Mouse (Mus musculus) adrenal gland, adult 2 months (tissue): Measurements from ENCODE around the gene Gpr152. TPM values are rescaled to one million over a fixed set of nuclear protein-coding genes. Genes with fewer than 3 reads are reported as not detected.

Experiments used
- DNase-seq: peaks from one replicate; pipeline ENCODE4 v3.0.0; 2021
- polyA plus RNA-seq: library from polyadenylated mRNA; depleted of rRNA; stranded (reverse); fragments of >200 nt; gene quantifications from 2 replicates; pipeline ENCODE4 v1.2.3, GENCODE M21; 2012
- total RNA-seq, 2 experiments: library from RNA; stranded (reverse); gene quantifications; 2 replicates each; pipeline ENCODE4 v1.2.3; 2021

Gene Gpr152
- total and polyA plus RNA-seq, 3 experiments = 0.09 to 0.17 (median 0.10) TPM

DNA sequence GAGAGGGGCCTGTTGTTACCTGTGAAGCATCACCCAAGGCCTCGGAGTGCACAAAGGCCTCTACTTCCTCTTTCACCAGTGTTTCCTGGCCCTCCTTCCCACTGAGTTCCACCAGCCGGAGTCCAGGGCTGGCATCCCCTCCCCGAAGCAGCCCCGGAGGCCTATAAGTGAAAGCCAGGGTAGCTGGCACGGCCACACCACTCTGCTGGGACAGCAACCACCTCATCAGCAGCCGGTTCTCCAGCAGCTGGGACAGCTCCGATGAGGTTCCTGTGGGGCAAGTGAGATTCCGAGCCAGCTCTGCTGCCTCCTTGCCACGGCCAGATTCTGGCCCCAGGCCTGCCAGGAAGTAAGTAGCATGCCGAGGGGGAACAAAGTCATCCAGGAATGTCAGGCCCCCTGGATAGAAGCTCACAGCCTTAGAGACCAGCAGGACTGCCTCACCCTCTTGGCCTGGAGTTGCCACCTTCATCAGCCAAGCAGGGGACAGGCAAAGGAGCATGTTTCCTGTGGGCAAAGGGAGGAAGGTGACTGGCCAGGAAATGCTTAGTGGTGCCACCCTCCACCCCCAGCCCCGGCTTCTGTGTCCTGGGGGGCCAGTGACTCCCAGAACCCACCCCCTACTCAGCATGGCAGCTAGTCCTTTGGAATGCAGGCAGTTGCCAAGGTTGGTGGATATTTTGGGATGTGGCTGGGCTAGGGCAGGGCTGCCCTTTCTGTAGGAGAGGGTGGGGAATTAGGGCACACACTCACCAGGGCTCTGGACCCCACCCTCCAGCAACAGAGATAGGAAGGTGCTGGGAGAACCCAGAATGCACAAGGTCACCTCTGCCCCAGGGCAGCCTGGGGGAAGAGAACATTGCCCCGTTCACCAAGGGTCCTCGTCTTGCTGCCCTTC lies 32.1 kb downstream of the Gpr152 start:
- DNase-seq = peak; percentile 18

DNA sequence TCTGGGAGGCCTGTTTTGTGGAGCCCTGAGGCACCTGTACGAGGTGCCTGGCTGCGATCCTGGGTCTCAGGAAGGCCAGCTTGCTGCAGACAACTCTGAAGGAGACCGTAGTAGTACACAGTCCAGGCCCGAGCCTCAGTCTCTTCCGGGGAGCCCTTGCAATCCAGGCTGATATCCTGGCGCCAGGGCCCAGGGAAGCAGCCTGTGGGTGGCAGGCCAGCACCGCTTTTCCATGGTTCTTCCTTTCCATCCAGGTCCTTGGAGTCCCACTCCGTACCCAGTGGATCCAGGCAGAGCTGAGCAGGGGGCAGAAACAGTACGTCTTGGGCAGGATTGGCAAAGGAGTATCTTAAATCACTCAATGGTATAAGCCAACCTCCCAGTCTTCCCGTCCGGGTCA lies 33.3 kb downstream of the Gpr152 start:
- DNase-seq = peak; percentile 12

DNA sequence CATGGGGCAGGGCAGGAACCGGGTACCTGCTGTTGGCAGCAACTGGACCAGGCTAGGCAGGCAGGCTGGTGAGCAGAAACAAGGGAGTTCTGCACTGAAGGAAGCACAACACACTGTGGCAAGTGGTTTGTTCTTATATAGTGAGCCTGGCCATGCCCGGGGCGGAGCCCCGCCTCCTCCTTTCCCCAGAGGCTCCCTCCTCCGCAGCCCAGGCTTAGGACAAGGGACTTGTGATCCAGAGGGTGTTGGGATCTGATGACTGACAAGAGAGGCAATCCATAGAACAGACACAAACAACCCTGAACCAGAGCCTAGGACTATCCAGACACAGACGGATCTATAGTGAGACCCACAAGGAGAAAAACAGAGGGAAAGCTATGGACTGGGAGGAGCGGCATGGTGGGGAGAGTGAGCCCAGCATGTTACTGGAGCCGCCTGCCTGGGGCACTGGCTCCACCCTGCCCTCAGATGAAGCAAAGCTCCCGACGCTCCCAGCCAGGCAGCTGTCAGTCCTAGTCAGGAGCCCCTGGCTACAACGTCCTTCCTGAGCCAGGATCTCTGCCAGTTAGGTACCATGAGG lies 35.9 kb downstream of the Gpr152 start, which contains the start of gene Carns1:
TSS of gene Carns1 (minus strand) at position 112 of the 580 bp plus-strand sequence.
- peak; percentile 45 for DNase-seq

DNA sequence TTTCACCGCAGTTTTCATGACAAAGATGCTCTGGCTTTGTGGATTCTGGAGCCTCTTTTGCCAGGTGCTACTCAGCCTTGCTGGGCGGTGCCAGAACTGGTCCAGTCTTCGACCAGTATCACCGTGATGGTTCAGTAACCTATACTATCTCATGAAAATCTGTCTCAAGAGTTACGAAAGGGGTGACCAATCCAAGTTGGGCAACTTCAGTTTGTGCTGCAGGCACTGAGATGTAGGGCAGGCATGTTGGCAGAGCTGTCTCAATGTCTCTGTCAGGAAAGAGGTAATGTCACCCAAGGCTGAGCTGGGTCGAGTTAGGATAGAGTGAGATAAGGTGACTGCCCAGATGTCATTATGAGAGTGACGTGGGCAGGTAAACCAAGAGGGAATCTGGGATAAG lies 40.8 kb downstream of the Gpr152 start:
- no peak for DNase-seq

DNA sequence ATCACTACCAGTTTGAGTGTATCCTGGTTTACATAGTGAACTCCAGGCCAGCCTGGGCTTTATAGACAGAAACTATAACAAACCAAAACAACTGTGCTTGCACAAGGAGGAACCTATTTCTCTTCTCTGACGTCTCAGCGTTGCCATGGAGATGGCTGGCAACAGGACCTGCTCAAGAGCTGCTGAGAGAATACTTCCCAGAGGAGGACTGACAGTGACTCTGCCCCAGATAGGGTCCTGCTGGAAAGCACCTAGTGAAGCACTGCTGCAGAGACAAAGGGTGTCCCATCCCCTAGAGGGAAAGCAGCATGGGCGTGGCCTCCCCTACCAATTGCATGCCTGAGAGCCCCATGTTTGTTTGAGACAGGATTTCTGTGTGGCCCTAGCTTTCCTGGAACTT lies 42.3 kb downstream of the Gpr152 start:
- peak; percentile 81 for DNase-seq

DNA sequence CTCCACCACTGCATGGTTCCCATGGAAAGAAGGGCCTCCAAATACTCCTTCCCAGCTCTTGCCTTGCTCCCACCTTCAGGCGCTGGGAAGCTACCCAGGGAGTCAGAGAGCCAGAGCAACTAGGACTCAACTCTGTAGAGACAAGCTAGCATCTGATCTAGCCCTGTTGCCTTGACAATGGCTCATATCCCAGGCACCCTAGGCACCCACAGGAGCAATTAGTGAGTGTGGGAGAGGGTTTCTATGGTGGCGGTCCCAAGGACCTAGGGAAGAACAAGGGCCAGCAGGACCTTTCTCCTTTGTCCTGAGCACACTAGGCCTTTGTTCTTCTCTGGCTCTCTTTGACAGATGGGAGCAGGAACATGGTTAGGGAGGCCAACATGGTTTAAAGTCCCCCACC lies 44.1 kb downstream of the Gpr152 start:
- DNase-seq = no peak

DNA sequence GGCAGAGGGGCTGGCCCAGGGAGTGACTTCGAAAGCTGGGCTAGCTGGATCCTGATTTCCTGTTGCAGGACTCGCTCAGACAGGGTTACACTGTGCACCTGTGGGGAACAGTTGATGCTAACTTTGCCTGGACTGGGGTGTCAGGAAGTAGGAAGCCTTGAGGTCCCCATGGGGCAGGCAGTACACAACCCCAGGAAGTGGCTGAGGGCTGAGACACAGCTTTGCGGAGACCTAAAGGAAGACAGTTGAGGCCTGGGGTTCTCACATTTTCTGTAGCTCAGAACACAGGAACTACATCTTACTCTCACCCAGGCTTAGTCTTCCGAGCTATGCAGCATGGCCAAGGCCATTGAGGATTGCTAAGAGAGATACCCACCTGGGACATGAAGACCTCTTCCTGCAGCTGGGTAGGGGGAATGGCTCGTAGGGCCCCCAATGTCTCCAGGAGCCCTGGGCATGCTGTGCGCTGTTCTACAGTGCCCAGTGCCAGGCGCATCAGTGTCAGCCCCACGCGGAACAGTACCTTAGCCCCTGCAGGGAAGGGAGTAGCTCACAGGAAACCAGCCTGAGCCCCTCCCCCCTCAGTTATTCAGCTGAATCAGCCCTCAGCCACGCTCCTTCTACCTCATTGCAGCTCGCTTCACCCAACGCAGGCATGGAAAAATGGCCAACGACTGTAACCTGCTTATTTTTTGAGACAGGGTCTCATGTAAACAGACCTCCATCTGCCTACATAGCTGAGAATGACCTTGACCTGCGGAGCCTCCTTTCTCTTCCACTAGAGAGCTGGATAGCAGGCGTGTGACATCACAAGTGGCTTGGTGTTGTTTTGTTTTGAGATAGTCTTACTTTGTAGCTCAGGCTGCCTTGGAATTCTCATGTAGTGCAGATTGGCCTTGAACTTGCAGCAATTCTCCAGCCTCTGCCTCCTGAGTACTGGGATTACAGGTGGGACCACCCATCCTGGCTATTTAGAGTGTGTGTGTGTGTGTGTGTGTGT lies 45.7 kb downstream of the Gpr152 start:
- DNase-seq = no peak

DNA sequence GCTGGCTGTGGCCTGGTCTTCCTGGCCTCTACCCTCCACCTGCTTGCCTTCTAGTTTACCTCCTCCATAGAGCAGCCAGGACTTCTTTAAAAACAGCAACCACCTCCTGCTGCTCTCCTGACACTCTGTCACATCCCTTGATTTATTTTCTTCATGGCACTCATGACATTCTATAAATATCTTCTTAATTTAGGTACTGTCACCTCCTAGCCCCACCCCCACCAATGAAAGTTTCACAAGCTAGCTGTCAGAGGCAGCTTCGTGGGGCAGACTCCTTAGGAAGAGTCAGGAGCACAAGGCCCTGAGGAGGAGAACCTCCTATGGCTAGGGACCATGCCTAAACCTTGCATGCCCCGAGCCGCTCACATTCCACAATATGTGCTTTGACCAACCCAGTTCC lies 47.7 kb downstream of the Gpr152 start:
- DNase-seq = no peak

DNA sequence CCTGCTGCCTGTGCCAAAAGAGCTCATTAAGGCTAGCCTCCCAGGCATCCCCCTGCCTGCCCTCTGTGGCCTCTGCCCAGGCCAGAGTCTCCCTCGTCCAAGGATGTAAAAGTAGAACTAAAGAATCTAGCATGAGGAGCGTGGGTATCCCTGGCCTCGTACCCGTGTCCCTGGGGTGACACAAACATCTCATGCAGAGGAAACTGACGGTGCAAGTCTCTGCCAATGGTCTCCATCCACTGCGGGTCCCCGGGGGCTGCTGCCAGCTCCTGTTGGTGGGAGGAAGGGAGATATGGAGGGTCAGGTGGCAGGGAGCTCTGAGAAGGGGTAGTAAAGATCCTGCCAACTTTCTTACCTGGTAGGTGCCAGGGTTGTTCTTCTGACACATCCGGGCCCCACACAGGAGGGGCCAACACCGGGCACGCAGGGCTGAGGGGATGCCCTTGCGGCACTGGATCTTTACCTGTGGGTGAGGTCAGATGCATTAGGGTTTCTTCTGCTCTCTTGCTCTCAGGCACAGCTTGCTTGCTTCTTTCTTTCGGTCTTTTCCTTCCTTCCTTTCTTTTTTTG lies 49.5 kb downstream of the Gpr152 start:
- no peak for DNase-seq

DNA sequence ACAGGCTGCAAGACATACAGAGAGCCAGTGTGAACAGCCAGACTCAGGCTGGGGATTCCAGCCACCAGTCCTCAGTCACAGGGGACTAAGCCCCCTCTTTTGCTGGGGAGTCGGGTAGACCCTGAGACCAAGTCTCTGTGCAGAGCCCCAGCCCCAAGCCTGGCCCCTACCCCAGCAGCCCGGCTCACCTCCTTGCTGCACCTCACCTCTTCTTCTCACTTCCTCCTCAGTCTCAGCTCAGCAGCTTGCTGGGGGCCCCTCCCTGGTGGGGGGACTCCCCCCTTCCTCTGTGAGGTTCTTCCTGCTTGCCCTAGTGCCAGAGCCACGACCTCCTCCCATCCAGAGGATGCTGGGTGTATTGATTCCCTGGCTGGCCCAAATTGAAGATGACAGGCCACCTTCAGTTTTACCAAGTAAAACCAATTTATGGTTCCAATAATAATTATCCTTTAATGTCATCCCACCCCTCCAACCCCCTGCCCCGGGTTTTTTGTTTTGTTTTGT lies 51.3 kb downstream of the Gpr152 start, which contains the start of gene Tbc1d10c:
TSS of gene Tbc1d10c (minus strand) at position 454 of the 504 bp plus-strand sequence.
- peak; percentile 33 for DNase-seq

DNA sequence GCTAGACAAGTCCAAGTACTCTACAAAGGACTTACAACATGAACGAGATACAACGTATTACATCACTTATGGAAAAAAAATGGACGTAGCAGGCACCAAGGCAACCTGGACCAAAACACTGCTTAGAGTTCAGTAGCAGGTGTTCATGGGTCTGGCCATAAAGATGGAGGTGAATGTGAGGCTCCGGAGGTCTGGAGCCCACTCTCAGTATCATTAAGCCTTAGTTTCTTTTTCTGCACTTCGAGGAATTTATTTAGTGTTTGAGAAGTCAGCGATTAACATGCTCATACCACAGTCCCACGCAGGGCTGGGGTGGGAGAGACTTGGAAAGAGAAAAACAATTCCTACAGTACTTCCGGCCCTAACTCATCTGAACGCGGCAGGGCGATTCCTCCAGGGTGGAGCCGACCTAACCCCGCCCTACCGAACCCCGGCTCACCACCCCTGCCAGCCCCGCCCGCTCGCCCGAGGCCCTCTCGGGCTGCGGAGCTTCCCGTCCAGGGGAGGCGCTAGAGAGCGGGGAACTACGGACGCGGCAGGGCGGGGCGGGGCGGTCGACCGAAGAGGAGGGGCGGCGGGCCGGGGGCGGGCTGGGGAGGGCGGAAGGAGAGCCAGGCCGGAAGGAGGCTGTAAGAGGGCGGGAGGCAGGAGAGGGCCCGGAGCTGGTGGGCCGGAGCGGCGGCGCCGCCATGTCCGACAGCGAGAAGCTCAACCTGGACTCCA lies 52.1 kb downstream of the Gpr152 start, which contains the start of gene Ppp1ca:
TSS of gene Ppp1ca (plus strand) at position 538 of the 723 bp plus-strand sequence.
- DNase-seq = peak; percentile 97

DNA sequence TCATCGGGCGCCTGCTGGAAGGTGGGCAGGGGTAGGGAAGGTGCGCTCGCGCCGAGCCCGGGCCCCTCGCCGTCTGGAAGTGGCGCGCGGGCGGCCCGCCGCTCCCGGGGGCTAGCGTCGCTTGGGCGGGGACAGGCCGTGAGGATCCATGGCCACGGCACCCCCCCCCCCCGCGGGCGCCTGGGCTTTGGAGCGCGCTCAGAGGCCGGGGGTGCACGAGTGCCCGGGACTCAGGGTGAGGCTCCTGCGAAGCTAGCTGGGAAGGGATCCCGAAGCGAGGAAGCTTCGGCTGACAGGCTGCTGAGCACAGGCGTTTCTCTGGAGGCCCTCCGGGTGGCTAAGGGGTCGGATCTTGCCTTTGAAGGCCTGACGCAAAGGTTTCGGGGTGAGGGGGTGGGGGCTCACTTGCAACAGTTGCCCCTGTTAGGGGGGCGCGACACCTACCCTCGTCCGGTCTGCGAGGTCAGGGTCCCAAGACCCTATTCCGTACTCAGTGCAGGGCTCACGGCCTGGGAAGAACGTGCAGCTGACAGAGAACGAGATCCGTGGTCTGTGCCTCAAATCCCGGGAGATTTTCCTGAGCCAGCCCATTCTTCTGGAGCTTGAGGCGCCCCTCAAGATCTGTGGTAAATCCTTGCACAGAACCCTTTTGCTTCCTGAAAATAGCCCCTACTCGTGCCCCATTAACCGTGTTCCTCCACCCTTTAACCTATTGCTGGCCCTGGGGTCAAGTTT lies 52.8 kb downstream of the Gpr152 start:
- DNase-seq = no peak

DNA sequence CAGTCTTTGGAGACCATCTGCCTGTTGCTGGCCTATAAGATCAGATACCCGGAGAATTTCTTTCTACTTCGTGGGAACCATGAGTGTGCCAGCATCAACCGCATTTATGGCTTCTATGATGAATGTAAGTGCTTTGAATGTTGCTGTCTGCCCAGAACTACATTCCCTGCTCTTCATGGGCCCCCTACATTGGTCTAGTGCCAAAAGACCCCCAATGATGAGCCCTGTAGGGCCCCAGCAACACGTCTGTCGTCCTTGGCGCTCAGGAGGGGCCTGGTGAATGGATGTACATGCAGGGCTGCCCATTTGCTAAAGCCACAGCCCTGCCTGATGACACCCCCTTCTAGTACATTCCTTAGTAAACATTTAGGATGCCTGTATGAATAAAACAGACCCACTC lies 53.5 kb downstream of the Gpr152 start:
- no peak for DNase-seq

DNA sequence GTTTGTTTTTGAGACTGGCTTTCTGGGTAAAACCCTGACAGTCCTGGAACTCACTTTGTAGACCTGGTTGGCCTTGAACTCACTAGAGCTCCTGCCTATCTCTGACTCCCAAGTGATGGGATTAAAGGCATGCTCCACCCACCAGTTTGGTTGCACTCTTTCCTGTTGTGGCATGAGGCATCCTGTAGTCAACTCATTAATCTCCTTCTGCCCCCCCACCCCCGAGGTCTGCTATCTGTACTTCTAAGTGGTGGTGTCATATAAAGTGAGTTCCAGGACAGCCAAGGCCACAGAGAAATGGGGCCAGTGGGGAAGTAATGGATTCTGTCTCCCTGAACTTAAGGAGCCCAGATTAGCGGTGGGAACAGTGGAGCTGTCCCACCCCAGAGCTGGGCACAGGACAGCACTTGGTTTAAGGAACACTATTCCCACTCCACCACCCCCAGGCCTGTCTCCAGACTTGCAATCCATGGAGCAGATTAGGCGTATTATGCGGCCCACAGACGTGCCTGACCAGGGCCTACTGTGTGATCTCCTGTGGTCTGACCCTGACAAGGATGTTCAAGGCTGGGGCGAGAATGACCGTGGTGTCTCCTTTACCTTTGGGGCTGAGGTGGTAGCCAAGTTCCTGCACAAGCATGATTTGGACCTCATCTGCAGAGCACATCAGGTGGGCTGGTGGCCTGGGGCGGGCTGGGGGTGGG lies 54.6 kb downstream of the Gpr152 start:
- peak; percentile 59 for DNase-seq

DNA sequence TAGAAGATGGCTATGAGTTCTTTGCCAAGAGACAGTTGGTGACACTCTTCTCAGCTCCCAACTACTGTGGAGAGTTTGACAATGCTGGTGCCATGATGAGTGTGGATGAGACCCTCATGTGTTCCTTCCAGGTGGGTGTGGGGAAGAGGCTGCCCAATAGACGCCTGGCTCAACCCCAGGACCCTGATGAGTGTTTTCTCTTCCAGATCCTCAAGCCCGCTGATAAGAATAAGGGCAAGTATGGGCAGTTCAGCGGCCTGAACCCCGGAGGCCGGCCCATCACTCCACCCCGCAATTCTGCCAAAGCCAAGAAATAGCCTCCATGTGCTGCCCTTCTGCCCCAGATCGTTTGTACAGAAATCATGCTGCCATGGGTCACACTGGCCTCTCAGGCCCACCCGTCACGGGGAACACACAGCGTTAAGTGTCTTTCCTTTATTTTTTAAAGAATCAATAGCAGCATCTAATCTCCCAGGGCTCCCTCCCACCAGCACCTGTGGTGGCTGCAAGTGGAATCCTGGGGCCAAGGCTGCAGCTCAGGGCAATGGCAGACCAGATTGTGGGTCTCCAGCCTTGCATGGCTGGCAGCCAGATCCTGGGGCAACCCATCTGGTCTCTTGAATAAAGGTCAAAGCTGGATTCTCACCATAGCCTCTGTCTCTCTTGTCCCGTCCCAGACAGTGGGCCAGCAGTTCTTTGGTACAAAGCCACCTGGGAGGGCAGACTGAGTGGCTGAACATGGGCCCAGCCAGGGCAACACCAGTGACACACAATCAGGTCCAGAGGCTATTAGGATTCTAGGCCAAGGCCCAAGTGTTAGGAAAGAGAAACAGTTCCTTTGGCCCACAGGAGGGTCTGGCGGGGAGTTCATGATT lies 55.4 kb downstream of the Gpr152 start:
- DNase-seq = peak; percentile 64
